Mouse (Mus musculus) stomach, postnatal 0 days (tissue): ENCODE results near the gene Rffl. TPM values are rescaled to one million over a fixed set of nuclear protein-coding genes. Genes with fewer than 3 reads are reported as not detected.
A peak's percentile ranks its signal among the peaks of the same experiment; 100 is the strongest.

ENCODE experiments used
- ATAC-seq: fragments of 200-750 bp; cut with Nextera tagmentation; 2 replicates; pipeline ENCODE4 v1.8.0; 2017; ENCODE audit not compliant: low FRiP score, low TSS enrichment
- DNase-seq: peaks from one replicate; pipeline ENCODE4 v3.0.0-alpha.2; 2016; ENCODE audit warnings: low spot score
- H3K27ac ChIP-seq: fragments of 300-500 bp; sonication (generic); replicated peaks from 2 replicates; pipeline ENCODE4 v1.5.1; 2014; ENCODE audit warnings: mild to moderate bottlenecking, control low read depth
- H3K27me3 ChIP-seq: fragments of 300-500 bp; sonication (generic); 2 replicates; pipeline ENCODE4 v1.6.1; 2014; ENCODE audit warnings: low read length; ENCODE audit not compliant: control insufficient read depth, insufficient read depth
- H3K36me3 ChIP-seq: fragments of 300-500 bp; sonication (generic); 2 replicates; pipeline ENCODE4 v1.6.1; 2014; ENCODE audit warnings: low read length, mixed read lengths; ENCODE audit not compliant: control insufficient read depth, insufficient read depth
- H3K4me1 ChIP-seq: fragments of 300-500 bp; sonication (generic); replicated peaks from 2 replicates; pipeline ENCODE4 v1.6.1; 2014; ENCODE audit warnings: antibody characterized with exemption; ENCODE audit not compliant: control insufficient read depth, insufficient read depth
- H3K4me2 ChIP-seq: fragments of 300-500 bp; sonication (generic); replicated peaks from 2 replicates; pipeline ENCODE4 v1.6.1; 2014; ENCODE audit warnings: low read depth, mild to moderate bottlenecking, control low read depth, moderate library complexity
- H3K4me3 ChIP-seq: fragments of 300-500 bp; sonication (generic); 2 replicates; pipeline ENCODE4 v1.5.1; 2014; ENCODE audit warnings: low read depth, low read length, control low read depth
- H3K9ac ChIP-seq: fragments of 300-500 bp; sonication (generic); 2 replicates; pipeline ENCODE4 v1.6.1; 2014; ENCODE audit warnings: mild to moderate bottlenecking, low read length, control low read depth, mixed read lengths
- H3K9me3 ChIP-seq: fragments of 300-500 bp; sonication (generic); 2 replicates; pipeline ENCODE4 v1.6.1; 2016; ENCODE audit warnings: low read length; ENCODE audit not compliant: control insufficient read depth
- CTCF ChIP-seq: IDR thresholded peaks from 2 replicates; pipeline ENCODE4 v1.5.1; 2016; ENCODE audit warnings: antibody characterized with exemption, low read depth, mild to moderate bottlenecking, moderate library complexity
- EP300 ChIP-seq: optimal IDR thresholded peaks from 2 replicates; pipeline ENCODE3; 2016; ENCODE audit warnings: antibody characterized with exemption
- WGBS: fragments of 180-500 bp; shearing (Covaris S2); extraction: QIAGEN DNeasy Blood & Tissue Kit; methylation state at CpG from one replicate; pipeline ENCODE4 v1.1.7; 2014; 5-methylcytosine and 5-hydroxymethylcytosine counted together
- polyA plus RNA-seq: library from polyadenylated mRNA; unstranded; fragments of >200 nt; fragmentation: Nextera tagmentation; extraction: Ambion mirVana; gene quantifications from 2 replicates; pipeline ENCODE4 v1.2.1, GENCODE M21; 2015

Rffl gene
- polyA plus RNA-seq, 1 experiment from 2014 or later = 16.4 TPM

GRCm38 (mm10) chr11:82862638-82863037 lies 8.4 kb downstream of the Rffl start:
- H3K4me1 ChIP-seq = no peaks in the 10 kb centered on the region
- DNase-seq = no peak
- no peak overlapping the region for H3K9ac ChIP-seq
- H3K27me3 ChIP-seq = no peaks in the 10 kb centered on the region
- no peak for TF ChIP-seq EP300
- H3K4me3 ChIP-seq = no peak overlapping the region
- H3K27ac ChIP-seq = no peak overlapping the region
- no peak for ATAC-seq
- H3K9me3 ChIP-seq = no peaks in the 10 kb centered on the region
- no peaks in the 10 kb centered on the region for H3K36me3 ChIP-seq
- H3K4me2 ChIP-seq = no peak overlapping the region
- 80% methylated on average over 9 of the region's 9 CpGs for WGBS

- TF ChIP-seq CTCF (no peak), EP300 (no peak)
- Histone ChIP-seq H3K36me3 (no peaks in the 10 kb centered on the region), H3K4me2 (no peak overlapping the region), H3K27me3 (no peaks in the 10 kb centered on the region), H3K4me3 (no peak overlapping the region), H3K9me3 (no peaks in the 10 kb centered on the region), H3K4me1 (no peaks in the 10 kb centered on the region), H3K9ac (no peak overlapping the region), H3K27ac (peak overlapping the region; percentile 66)
- peak; percentile 77 for DNase-seq
- 39% methylated on average over 8 of the region's 8 CpGs for WGBS
- peak; percentile 90 for ATAC-seq
Measured at GRCm38 (mm10) chr11:82861558-82861957, 9.5 kb downstream of the Rffl start.

- Histone ChIP-seq H3K27ac (peak overlapping the region; percentile 63), H3K4me1 (peaks cover 3% of the 10 kb centered on the region; the same call in 1 of the 2 replicates), H3K27me3 (no peaks in the 10 kb centered on the region), H3K36me3 (no peaks in the 10 kb centered on the region), H3K9ac (no peak overlapping the region), H3K9me3 (no peaks in the 10 kb centered on the region), H3K4me2 (no peak overlapping the region), H3K4me3 (no peak overlapping the region)
- 78% methylated on average over 6 of the region's 6 CpGs for WGBS
- peak; percentile 61 for DNase-seq
- TF ChIP-seq EP300 = no peak
- TF ChIP-seq CTCF = no peak
- peak; percentile 83 for ATAC-seq
Measured at GRCm38 (mm10) chr11:82860759-82861158, 10.3 kb downstream of the Rffl start.

DNA sequence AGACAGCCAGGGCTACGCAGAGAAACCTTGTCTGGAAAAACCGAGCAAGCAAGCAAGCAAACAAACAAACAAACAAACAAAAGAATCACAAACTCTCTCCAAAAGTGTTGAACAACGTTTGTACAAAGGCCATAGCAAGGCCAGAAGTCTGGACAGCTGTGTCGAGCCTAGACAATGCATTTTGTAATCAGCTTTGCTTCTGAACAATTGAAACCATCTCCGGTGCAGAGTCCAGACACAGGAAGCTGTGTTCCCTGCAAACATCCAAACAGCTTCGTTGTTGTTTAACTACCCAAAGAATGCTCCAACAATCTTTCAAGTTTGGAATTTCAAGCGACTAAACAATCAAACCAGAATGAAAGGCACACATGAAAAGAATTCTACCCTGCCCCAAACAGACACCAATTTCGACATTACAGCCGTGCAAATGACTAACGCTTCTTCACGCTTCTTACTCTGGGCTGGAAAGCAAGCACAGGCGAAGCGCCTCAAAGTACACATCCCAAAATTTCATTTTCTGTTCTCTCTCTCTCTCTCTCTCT lies 13.6 kb downstream of the Rffl start:
- WGBS = 68% methylated on average over 13 of the region's 13 CpGs
- TF ChIP-seq EP300 (no peak), CTCF (no peak)
- Histone ChIP-seq H3K36me3 (no peaks in the 10 kb centered on the region), H3K9ac (no peak overlapping the region), H3K9me3 (no peaks in the 10 kb centered on the region), H3K4me3 (no peak overlapping the region), H3K4me1 (peaks cover 3% of the 10 kb centered on the region; the same call in 1 of the 2 replicates), H3K4me2 (no peak overlapping the region), H3K27me3 (no peaks in the 10 kb centered on the region), H3K27ac (no peak overlapping the region)
- ATAC-seq = no peak
- DNase-seq = no peak

DNA sequence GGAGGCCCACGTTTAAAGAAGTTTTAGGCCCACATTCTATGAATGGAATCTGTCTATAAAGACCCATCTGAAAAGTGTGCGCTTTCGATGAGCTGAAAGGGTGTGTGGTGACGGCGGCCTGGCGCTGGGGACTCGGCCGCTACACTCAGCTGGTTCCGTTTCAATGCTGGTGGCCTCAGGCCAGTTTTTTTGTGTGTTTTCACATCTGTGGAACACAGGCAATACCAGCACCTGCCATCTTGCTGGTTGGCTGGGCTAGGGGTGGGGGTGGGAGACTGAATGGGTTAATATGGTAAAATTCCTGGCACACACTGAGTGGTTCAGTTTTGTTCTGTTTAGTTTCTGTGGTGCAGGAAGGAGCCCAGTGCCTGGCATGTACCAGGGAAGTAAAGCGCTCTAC lies 15.0 kb downstream of the Rffl start:
- peaks cover 3% of the 10 kb centered on the region; the same call in 1 of the 2 replicates for H3K4me1 ChIP-seq
- WGBS = 54% methylated on average over 10 of the region's 10 CpGs
- DNase-seq = no peak

DNA sequence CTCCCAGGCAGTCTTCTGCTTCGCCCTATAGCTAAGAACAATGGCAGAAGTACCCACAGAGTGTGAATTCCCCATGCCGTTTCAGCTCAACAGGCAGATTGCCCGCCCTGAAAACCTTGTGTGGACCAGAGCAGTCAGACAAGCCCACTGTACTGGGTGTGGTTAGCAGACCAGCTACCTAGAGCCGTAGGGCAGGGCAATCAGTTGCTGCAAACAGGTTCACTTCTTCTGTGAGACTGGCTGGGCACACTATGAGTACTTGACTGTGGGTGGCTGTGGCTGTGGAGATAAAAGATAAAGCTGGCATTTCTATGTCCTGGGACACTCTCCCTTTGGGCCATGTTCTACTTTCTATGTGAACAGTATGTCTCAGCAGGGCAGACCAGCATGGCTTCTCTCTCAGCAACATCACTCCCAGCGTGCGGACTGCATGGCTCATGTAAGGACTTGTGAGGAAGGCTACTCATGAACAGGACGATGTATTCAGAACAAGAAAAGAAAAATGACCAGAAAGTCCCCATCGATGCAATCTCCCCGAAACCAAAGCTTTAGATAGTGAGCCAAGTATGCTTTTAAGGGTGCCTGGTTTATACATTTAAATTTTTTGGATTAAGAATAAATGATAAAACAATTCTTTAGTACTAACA lies 15.6 kb downstream of the Rffl start:
- Histone ChIP-seq H3K9ac (no peak overlapping the region), H3K9me3 (no peaks in the 10 kb centered on the region), H3K27ac (peak overlapping the region; percentile 56), H3K4me1 (peaks cover 3% of the 10 kb centered on the region; the same call in 1 of the 2 replicates), H3K27me3 (no peaks in the 10 kb centered on the region), H3K4me3 (no peak overlapping the region), H3K36me3 (no peaks in the 10 kb centered on the region), H3K4me2 (no peak overlapping the region; the same call in 1 of the 2 replicates)
- TF ChIP-seq EP300 (no peak), CTCF (no peak)
- 49% methylated on average over 9 of the region's 9 CpGs for WGBS
- ATAC-seq = peak; percentile 78
- peak; percentile 60 for DNase-seq

More for the DNA sequence above, 15.0 kb downstream of the Rffl start:
- no peaks in the 10 kb centered on the region for H3K9me3 ChIP-seq
- no peak overlapping the region for H3K9ac ChIP-seq
- ATAC-seq = no peak; the same call in 1 of the 2 replicates
- peak overlapping the region; percentile 63 for H3K27ac ChIP-seq
- no peak overlapping the region for H3K4me3 ChIP-seq
- TF ChIP-seq CTCF = no peak
- TF ChIP-seq EP300 = no peak
- no peaks in the 10 kb centered on the region for H3K27me3 ChIP-seq
- H3K36me3 ChIP-seq = no peaks in the 10 kb centered on the region
- no peak overlapping the region for H3K4me2 ChIP-seq
